Mouse (Mus musculus) left cerebral cortex, postnatal 4 days (tissue): ENCODE data around the gene Vmn1r87. TPM values are rescaled to one million over a fixed set of nuclear protein-coding genes. Genes with fewer than 3 reads are reported as not detected.
"Not testable (repeated sequence)": the region's sequence is repeated elsewhere in the genome, so short reads cannot be mapped to it uniquely, and the experiment has no call there.

Source experiments
- DNase-seq: peaks from one replicate; pipeline ENCODE4 v3.0.0-alpha.2; 2022
- intact Hi-C: fragments of 180-260 bp; cut with DNase I; formaldehyde crosslinking; loops from one replicate; pipeline ENCODE4 v1.15.1; 2025
- total RNA-seq, 2 experiments: library from RNA; stranded (reverse); gene quantifications; 2 replicates each; pipeline ENCODE4 v1.2.3; 2021

Vmn1r87 gene
- total RNA-seq: not detected

GRCm38 (mm10) chr7:13140057-13140456, at the start of gene Vmn1r87:
TSS of gene Vmn1r87 (minus strand) at chr7:13140157.
- intact Hi-C loops: no loop called here
- no peak for DNase-seq

DNA sequence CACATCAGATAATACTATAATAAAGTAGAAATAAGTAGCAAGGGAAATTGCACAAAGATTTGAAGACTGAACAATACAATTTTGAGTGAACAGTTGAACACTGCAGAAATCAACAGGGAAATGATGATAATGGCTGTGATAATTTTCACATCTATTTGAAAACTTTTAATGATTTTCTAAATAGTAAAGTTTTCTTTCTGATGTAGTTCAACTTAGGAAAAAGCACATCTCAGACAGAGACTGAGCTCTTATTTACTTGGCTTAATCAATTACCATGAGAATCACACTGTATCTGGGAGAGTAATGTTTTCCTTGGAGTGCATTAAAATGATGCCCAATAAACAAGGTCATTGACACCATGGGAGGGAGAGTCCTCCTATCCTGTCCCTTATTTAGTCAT, 19.3 kb upstream of the Vmn1r87 start, which contains the start of gene Vmn1r88:
Vmn1r88 (plus strand) TSS at position 301 of the 400 bp plus-strand sequence.
- intact Hi-C loops: no loop called here
- DNase-seq: no peak

DNA sequence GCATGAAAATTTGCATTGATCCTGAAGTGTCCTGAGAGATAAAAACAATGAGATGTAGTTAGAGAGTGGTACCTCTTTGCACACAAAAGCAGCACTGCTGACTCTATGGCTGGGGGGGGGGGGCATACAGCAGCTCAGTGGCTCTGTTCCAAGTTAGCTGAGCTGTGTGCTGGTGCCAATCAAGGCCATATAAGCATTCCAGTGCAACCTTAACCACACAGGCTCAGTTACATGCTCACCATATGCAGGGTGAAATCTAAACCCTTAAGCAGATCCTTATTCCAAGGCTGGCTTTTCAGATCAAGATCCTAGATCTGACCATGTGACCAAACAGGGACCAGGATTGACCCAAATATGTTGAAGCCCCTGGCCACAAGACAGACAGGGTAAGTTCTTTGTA, 2.6 kb downstream of the Vmn1r87 start:
- intact Hi-C loops: no loop called here
- no peak for DNase-seq

- intact Hi-C loops: no loop called here
- DNase-seq: no peak
Measured at GRCm38 (mm10) chr7:13131856-13132255, 8.1 kb downstream of the Vmn1r87 start.

- intact Hi-C loops: not testable (repeated sequence)
- peak; percentile 4 for DNase-seq
Measured at GRCm38 (mm10) chr7:13123554-13124153, 16.3 kb downstream of the Vmn1r87 start.

DNA sequence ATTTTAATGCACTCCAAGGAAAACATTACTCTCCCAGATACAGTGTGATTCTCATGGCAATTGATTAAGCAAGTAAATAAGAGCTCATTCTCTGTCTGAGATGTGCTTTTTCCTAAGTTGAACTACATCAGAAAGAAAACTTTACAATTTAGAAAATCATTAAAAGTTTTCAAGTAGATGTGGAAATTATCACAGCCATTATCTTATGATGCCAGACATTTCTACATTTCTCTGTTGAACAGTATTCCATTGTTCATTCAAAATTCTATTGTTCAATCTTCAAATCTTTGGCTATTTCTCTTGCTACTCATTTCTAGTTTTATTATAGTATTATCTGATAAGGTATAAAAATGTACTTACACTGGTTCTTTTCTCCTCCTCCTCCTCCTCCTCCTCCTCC, 20.1 kb downstream of the Vmn1r87 start, which contains the start of gene Vmn1r86:
Vmn1r86 (minus strand) TSS at position 101 of the 400 bp plus-strand sequence.
- no peak for DNase-seq
- intact Hi-C loops: no loop called here

- DNase-seq: no peak
- intact Hi-C loops: no loop called here
Measured at GRCm38 (mm10) chr7:13095073-13095472, 44.9 kb downstream of the Vmn1r87 start, which contains the start of gene Vmn1r85. TSS of gene Vmn1r85 (minus strand) at chr7:13095173.

Other genes with a start within 250 kb of the Vmn1r87 start
- 10 to 100 TPM; 13.1 to 13.7 TPM for gene Zscan22, start 242.3 kb downstream of the Vmn1r87 start, total RNA-seq
- gene Rps5, start 217.9 kb downstream of the Vmn1r87 start, total RNA-seq: 100 to 1,000 TPM; 784 to 787 TPM
- gene Rnf225, start 212.7 kb downstream of the Vmn1r87 start, total RNA-seq: 1 to 10 TPM; 1.2 to 1.6 TPM
- 10 to 100 TPM; 17.5 to 17.8 TPM for gene Zfp324, start 174.3 kb downstream of the Vmn1r87 start, total RNA-seq
- 1 to 10 TPM; 8.6 to 9.0 TPM for gene Zfp446, start 162.3 kb downstream of the Vmn1r87 start, total RNA-seq
- gene Slc27a5, start 142.0 kb downstream of the Vmn1r87 start, total RNA-seq: under 1 TPM; 0.32 to 0.36 TPM
- gene Trim28, start 141.0 kb downstream of the Vmn1r87 start, total RNA-seq: 100 to 1,000 TPM; 412 to 415 TPM
- gene Zbtb45, start 130.1 kb downstream of the Vmn1r87 start, total RNA-seq: 10 to 100 TPM; 35.1 to 36.6 TPM
- gene Chmp2a, start 105.3 kb downstream of the Vmn1r87 start, total RNA-seq: 100 to 1,000 TPM; 120 to 122 TPM
- gene Ube2m, start 101.9 kb downstream of the Vmn1r87 start, total RNA-seq: 100 to 1,000 TPM; 198 to 213 TPM
- 10 to 100 TPM; 13.7 to 17.3 TPM for gene Mzf1, start 85.4 kb downstream of the Vmn1r87 start, total RNA-seq
- gene Vmn1r85, start 45.0 kb downstream of the Vmn1r87 start, total RNA-seq: under 1 TPM; 0.06 to 0.08 TPM
- gene Vmn1r86, start 20.2 kb downstream of the Vmn1r87 start, total RNA-seq: not detected
- gene Vmn1r88, start 19.4 kb upstream of the Vmn1r87 start, total RNA-seq: under 1 TPM; 0.16 to 0.22 TPM
- gene Vmn1r89, start 72.9 kb upstream of the Vmn1r87 start, total RNA-seq: not detected
- gene Lig1, start 137.1 kb upstream of the Vmn1r87 start, total RNA-seq: 10 to 100 TPM; 21.1 to 24.0 TPM
- 10 to 100 TPM; 18.6 to 18.7 TPM for gene Zswim9, start 138.6 kb upstream of the Vmn1r87 start, total RNA-seq
- 1 to 10 TPM in 1 of 2 experiments, under 1 TPM in 1; 0.95 to 1.3 TPM for gene Pla2g4c, start 184.5 kb upstream of the Vmn1r87 start, total RNA-seq